Mouse (Mus musculus): ENCODE results near the gene Olfr1309. TPM values are rescaled to one million over a fixed set of nuclear protein-coding genes. Genes with fewer than 3 reads are reported as not detected.

Gene Olfr1309
- not detected for polyA plus RNA-seq (2014; fragmentation: Illumina TruSeq; extraction: RNeasy Lipid Tissue Mini Kit (QIAGEN cat#74804); ENCODE audit: low read depth, low replicate concordance)

GRCm38 (mm10) chr2:111990181-111990580 lies at the start of gene Olfr1309:
Gene Olfr1309, minus strand, starts transcription at chr2:111990281.

DNA sequence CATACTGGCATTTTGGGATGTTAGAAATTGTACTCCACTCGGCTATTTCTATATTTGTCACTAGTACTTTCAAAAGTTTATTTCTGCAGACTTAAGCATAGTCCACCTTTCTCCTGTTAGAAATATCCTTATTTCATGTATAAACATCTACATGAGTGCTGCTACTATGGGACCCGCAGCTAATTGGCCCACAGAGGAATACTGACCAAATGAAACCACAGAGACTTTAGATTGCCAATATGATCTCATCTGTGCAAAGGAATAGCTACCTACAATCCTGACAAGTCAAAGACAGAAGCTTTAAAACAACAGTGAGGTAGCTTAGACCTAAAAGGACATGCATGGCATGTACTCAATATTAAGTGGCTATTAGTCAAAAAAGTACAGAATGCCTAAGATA lies 34.2 kb upstream of the Olfr1309 start, which contains the start of gene Olfr1311:
Gene Olfr1311, minus strand, starts transcription at position 101 of the 400 bp plus-strand sequence.

DNA sequence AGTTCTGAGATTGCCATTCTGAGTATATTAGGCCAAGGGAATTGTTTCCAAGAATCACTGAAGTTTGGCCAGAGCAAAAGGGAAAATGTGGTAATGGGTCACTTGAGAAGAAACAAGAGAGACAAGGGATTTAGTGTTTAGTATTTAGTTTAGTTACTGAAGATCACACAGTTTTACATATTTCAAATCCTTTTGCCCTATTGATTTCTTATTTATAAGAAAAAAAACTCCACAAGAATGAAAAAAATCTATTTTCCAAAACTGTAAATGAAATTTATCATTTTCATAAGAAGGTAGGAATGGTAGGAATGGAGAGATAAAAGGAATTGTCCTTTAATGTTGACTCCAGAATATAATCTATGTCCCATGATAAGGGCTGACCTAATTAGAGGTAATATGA lies 22.5 kb upstream of the Olfr1309 start, which contains the start of gene Olfr1310:
Gene Olfr1310, minus strand, starts transcription at position 101 of the 400 bp plus-strand sequence.

DNA sequence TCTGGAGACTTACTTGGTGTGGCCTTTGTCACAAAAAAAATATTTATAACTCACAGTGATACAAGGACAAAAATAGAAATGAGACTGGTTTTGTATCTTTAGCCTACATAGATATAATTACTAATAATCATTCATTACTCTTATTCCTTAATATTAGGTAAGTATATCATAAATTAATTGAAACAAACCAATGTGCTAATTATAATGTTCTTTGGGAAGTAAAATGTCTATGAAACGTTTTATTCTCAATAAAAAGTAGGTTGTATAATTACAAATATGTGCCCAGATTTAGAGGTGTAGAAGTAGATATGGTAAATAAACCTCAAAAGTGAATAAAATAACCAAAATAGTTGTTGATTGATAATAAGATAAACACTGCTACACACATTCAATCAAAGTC lies 25.2 kb downstream of the Olfr1309 start, which contains the start of gene Olfr1308:
Gene Olfr1308, minus strand, starts transcription at position 101 of the 400 bp plus-strand sequence.

GRCm38 (mm10) chr2:111949340-111949739 lies 40.7 kb downstream of the Olfr1309 start, which contains the start of gene Olfr1307:
Gene Olfr1307, minus strand, starts transcription at chr2:111949440.

Other genes starting within 250 kb of the Olfr1309 start
- gene Olfr1301, start 239.3 kb downstream of the Olfr1309 start, polyA plus RNA-seq (2014; fragmentation: Illumina TruSeq; extraction: RNeasy Lipid Tissue Mini Kit (QIAGEN cat#74804); ENCODE audit: low read depth, low replicate concordance), result not detected
- gene Olfr1302, start 212.9 kb downstream of the Olfr1309 start, polyA plus RNA-seq (2014; fragmentation: Illumina TruSeq; extraction: RNeasy Lipid Tissue Mini Kit (QIAGEN cat#74804); ENCODE audit: low read depth, low replicate concordance), result not detected
- gene Olfr1303, start 169.9 kb downstream of the Olfr1309 start, polyA plus RNA-seq (2014; fragmentation: Illumina TruSeq; extraction: RNeasy Lipid Tissue Mini Kit (QIAGEN cat#74804); ENCODE audit: low read depth, low replicate concordance), result not detected
- not detected for gene Olfr1305, start 113.1 kb downstream of the Olfr1309 start, polyA plus RNA-seq (2014; fragmentation: Illumina TruSeq; extraction: RNeasy Lipid Tissue Mini Kit (QIAGEN cat#74804); ENCODE audit: low read depth, low replicate concordance)
- gene Olfr1306, start 74.0 kb downstream of the Olfr1309 start, polyA plus RNA-seq (2014; fragmentation: Illumina TruSeq; extraction: RNeasy Lipid Tissue Mini Kit (QIAGEN cat#74804); ENCODE audit: low read depth, low replicate concordance), result not detected
- gene Olfr1307, start 40.8 kb downstream of the Olfr1309 start, polyA plus RNA-seq (2014; fragmentation: Illumina TruSeq; extraction: RNeasy Lipid Tissue Mini Kit (QIAGEN cat#74804); ENCODE audit: low read depth, low replicate concordance), result not detected
- gene Olfr1308, start 25.3 kb downstream of the Olfr1309 start, polyA plus RNA-seq (2014; fragmentation: Illumina TruSeq; extraction: RNeasy Lipid Tissue Mini Kit (QIAGEN cat#74804); ENCODE audit: low read depth, low replicate concordance), result not detected
- not detected for gene Olfr1310, start 22.4 kb upstream of the Olfr1309 start, polyA plus RNA-seq (2014; fragmentation: Illumina TruSeq; extraction: RNeasy Lipid Tissue Mini Kit (QIAGEN cat#74804); ENCODE audit: low read depth, low replicate concordance)
- gene Olfr1311, start 34.1 kb upstream of the Olfr1309 start, polyA plus RNA-seq (2014; fragmentation: Illumina TruSeq; extraction: RNeasy Lipid Tissue Mini Kit (QIAGEN cat#74804); ENCODE audit: low read depth, low replicate concordance), result not detected
- gene Olfr1312, start 60.0 kb upstream of the Olfr1309 start, polyA plus RNA-seq (2014; fragmentation: Illumina TruSeq; extraction: RNeasy Lipid Tissue Mini Kit (QIAGEN cat#74804); ENCODE audit: low read depth, low replicate concordance), result not detected
- not detected for gene Olfr1313, start 87.6 kb upstream of the Olfr1309 start, polyA plus RNA-seq (2014; fragmentation: Illumina TruSeq; extraction: RNeasy Lipid Tissue Mini Kit (QIAGEN cat#74804); ENCODE audit: low read depth, low replicate concordance)
- not detected for gene Olfr1314, start 106.5 kb upstream of the Olfr1309 start, polyA plus RNA-seq (2014; fragmentation: Illumina TruSeq; extraction: RNeasy Lipid Tissue Mini Kit (QIAGEN cat#74804); ENCODE audit: low read depth, low replicate concordance)
- gene Olfr1315-ps1, start 125.2 kb upstream of the Olfr1309 start, polyA plus RNA-seq (2014; fragmentation: Illumina TruSeq; extraction: RNeasy Lipid Tissue Mini Kit (QIAGEN cat#74804); ENCODE audit: low read depth, low replicate concordance), result not detected
- not detected for gene Olfr1316, start 144.7 kb upstream of the Olfr1309 start, polyA plus RNA-seq (2014; fragmentation: Illumina TruSeq; extraction: RNeasy Lipid Tissue Mini Kit (QIAGEN cat#74804); ENCODE audit: low read depth, low replicate concordance)
- gene Olfr1317, start 150.0 kb upstream of the Olfr1309 start, polyA plus RNA-seq (2014; fragmentation: Illumina TruSeq; extraction: RNeasy Lipid Tissue Mini Kit (QIAGEN cat#74804); ENCODE audit: low read depth, low replicate concordance), result not detected
- gene Olfr1318, start 163.9 kb upstream of the Olfr1309 start, polyA plus RNA-seq (2014; fragmentation: Illumina TruSeq; extraction: RNeasy Lipid Tissue Mini Kit (QIAGEN cat#74804); ENCODE audit: low read depth, low replicate concordance), result not detected
- gene Lpcat4, start 249.2 kb upstream of the Olfr1309 start, polyA plus RNA-seq (2014; fragmentation: Illumina TruSeq; extraction: RNeasy Lipid Tissue Mini Kit (QIAGEN cat#74804); ENCODE audit: low read depth, low replicate concordance), result 1.2 TPM